Mouse (Mus musculus): ENCODE data around the gene Gm45521. TPM values are rescaled to one million over a fixed set of nuclear protein-coding genes. Genes with fewer than 3 reads are reported as not detected.

The Gm45521 gene
- not detected for total RNA-seq (2023)

GRCm38 (mm10) chr14:7957049-7957448 lies at the start of gene Gm45521:
Gene Gm45521, plus strand, starts transcription at chr14:7957288.

GRCm38 (mm10) chr14:7994271-7994767 lies 37.2 kb downstream of the Gm45521 start, which contains the start of gene Dnase1l3:
Gene Dnase1l3, minus strand, starts transcription at chr14:7994573.

GRCm38 (mm10) chr14:8002432-8003092 lies 45.5 kb downstream of the Gm45521 start, which contains the start of gene Abhd6:
Gene Abhd6, plus strand, starts transcription at chr14:8002902.

Other genes with a start within 250 kb of the Gm45521 start
- gene Gm26661, start 165.7 kb upstream of the Gm45521 start, total RNA-seq (2023): not detected
- 10 to 100 TPM; 15.8 to 17.5 TPM for gene Flnb, start 139.3 kb upstream of the Gm45521 start, total RNA-seq (2023)
- 1 to 10 TPM; 5.5 to 6.5 TPM for gene Dnase1l3, start 37.3 kb downstream of the Gm45521 start, total RNA-seq (2023)
- 10 to 100 TPM; 11.6 to 14.1 TPM for gene Abhd6, start 45.6 kb downstream of the Gm45521 start, total RNA-seq (2023)
- 10 to 100 TPM; 18.9 to 19.6 TPM for gene Rpp14, start 123.1 kb downstream of the Gm45521 start, total RNA-seq (2023)
- gene Pxk, start 140.9 kb downstream of the Gm45521 start, total RNA-seq (2023): 100 to 1,000 TPM; 286 to 352 TPM
- gene Pdhb, start 215.7 kb downstream of the Gm45521 start, total RNA-seq (2023): 100 to 1,000 TPM; 118 to 137 TPM

All from B cell, adult 67 days (primary cell).